Mouse (Mus musculus) spleen, postnatal 10 days (tissue): ENCODE results near the gene R3hcc1l.

ENCODE experiments used
- DNase-seq, 2 experiments: peaks; one replicate each; pipeline ENCODE4 v3.0.0; 2021 to 2022; ENCODE audit warnings: low spot score in 2 of 2

Gene R3hcc1l

DNA sequence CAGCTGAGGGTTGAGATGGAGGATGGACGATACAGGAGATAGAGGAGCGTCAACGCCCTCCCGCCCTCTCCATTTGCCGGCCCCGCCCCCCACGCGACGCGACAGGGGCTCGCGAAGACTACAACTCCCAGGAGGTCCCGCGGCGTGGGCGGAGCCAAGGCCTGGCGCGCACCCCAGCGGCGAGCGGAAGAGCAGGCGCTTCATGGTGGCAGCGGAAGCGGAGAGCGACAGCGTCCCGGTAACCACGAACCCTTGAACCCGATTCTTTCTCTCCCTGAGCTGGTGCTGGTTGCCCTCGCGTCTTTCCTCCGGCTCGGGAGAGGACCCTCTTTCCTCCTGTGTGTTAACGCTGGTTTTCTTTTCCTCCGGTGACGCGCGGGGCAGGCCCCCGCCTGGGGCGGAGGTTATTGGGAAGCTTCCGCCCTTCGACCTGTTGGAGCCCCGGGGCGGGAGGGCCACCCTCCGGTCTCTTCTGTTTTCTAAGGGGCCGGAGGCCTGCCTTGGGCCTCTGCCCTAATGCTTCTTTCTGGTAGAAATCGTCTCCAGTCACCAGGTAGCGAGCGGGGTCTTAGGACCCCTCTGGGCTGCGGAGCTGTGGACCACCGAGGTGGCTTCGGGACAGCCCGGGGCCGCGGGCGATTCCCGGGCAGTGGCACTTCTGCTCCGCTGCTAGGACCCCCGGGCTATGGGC, at the start of gene R3hcc1l:
Gene R3hcc1l (plus strand): TSS at position 140 of the 691 bp plus-strand sequence.
- DNase-seq, result peak; percentile 97 to 99

DNA sequence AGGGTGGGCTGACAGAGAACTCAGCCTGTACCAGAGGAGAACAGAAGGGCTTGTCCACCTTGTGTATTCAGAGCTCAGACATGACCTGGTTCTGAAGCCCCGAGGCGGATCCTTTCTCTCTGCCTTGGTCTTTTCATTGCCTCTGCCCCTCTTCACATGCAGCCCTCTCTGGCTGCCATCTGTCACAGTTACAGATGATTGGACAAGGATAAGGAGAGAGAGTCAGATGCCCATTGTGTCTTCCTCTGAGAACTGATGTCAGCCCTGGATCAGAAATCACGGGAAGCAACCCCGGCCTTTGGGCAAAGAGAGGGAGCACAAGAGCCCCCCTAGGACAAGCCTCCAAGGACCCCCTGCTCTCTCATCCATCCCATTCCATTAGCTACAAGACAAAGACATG, 47.0 kb upstream of the R3hcc1l start:
- no peak for DNase-seq

DNA sequence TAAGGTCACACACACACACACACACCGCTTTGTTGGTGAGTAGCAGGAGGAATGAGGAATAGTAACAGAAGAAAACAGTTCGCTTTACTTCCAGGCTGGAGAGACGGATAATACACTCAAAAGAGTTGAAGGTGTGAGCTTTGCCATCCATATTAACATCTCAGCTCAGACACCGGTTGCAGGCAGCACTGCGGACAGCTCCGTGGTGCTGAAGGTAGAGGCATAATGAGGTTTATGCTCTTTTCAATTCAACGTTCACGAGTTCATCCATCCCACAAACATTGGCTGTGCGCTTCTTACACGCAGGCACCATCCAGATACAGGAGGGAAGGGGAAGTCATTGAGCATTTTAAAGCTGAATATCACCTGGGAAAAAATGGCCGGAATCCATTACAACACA, 45.7 kb upstream of the R3hcc1l start:
- DNase-seq, result no peak

DNA sequence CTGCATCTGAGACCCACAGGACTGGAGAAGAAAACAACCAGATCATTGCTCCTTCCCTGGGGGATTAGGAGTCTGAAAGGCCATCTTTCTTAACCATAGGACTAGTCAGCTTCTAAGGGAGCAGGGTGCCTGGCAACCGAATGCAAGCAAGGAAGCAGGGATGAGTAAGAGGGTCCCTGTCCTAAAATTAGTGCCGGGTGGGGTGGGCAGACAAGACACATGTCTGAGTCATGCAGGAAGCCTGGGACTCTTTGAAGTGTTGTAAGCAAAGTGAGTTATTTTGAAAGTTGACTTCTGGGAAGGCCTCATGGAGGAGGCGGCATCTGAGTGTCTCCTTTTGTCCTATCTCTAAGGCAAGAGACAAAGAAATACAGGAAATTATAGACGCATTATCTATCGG, 40.8 kb upstream of the R3hcc1l start:
- no peak for DNase-seq

DNA sequence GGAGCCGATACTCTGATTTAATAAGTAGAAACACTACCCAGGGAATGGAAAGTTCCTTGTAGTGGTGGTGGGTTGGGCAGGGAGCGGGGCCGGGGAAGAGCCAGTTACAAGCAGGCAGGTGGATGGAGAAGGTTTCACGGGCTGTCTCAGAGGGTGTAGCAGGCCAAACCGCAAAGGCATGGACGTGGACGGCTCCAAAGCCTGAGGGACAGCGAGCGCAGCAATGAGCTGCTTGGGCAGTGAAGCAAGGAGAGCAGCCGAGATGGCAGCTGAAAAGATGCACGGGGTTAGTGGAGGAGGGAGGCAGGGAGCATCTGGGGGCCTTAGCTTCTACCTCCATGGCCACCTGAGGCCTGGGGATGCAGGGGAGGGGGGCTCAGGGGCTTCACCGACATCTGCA, 40.3 kb upstream of the R3hcc1l start:
- no peak for DNase-seq

DNA sequence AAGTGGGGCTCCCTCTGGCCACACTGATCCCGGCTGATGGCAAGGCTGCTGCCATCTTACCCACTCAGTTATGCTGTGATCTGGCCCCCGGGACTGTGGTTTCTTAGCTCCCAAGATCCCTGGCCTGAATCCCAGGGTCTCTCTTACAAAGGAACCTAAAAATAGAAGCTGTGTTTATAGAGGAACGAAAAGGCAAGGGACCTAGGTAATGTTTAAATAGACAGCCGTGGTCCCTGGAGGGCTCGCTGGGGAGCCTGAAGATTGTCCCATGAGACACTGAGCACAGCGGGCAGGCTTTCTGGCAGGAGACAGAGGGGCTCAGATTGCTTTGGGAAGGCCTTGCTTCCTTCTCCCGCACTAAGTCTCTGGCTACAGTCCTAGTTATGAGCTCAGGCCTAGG, 33.1 kb upstream of the R3hcc1l start:
- no peak for DNase-seq

DNA sequence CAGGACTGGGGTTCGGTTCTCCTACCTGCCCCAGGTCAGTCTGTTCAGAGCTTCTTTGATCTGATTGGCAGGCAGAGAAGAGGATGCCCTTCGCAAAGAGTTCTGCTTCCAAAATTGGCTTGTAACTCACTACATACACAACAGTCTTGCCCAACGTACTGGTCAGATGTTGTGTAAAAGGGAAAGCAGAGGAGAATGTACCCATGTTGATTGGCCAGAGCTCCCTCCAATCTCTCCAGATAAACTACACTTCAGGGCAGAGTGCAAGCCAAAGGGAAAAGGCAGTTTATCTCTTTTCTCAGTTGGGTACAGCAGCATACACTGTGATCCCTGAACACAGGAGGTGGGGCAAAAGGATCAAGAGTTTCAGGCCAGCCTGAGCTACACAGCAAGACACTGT, 31.3 kb upstream of the R3hcc1l start:
- no peak for DNase-seq

DNA sequence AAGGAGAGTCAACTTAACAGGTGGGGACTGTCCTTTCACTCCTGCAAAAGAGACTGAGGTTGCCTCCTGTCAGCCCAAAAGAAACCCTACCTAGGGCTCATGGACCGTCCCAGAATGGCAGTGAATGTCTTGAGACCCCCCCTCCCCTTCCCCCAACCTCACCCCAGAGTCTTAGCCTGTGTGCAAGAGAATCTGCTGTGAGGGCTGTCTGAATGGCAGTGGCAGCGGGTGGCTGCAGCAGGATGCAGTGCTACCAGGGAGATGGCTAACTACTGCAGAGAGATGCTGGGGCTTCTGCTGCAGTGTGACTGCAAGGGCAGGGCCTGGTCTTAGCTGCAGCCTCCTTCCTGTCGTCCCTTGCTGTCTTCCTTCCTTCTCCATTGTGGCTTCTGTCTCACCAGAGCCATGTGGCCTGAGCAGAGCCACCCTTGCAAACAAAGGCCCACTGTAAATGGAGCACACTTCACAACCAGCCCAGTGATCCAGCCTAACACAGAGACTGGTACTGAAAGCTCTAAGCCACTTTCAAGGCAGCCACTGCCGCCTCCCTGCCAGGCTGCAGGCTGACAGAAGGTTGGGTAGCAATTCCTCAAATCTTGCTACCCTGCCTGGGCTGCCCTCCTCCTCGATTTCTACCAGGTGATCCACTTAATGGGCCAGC, 25.2 kb upstream of the R3hcc1l start:
- DNase-seq, result no peak

DNA sequence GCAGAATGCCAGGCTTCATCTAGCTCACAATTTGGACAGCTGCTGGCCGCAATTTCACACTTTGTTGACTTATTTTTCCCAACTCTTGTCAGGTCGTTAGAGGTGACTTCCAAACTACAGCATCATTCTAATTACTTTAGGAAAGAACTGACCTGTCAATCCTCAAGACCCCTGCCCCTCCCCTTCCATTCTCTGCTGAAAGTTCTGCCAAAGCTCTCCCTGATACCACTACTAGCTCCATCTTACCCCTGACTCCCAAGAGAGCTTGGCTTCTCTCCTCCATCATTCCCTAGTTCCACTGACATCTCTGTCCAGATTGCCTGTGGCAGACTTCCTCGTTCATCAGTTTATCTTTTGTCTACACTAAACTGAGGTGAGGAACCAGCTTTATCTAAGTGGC, 14.4 kb upstream of the R3hcc1l start:
- no peak for DNase-seq

DNA sequence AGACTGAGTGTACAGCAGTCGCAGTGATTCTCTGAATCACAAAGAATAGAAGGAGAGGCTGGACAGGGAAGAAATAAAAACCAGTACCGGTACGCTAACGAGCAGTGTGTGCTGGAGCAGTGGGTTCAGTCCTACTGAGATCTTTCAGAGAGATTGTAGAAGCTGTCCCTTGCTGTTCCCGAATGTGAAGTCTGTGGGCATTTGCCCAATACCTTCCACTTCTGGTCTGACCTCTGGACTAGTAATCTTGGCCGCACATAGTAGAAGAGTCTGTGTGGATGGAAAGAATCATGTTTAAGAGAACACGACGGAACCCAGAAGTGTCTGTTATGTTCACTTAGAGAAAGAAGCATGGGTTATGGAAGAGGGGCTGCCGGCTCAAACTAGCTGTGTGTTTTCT, 8.9 kb upstream of the R3hcc1l start:
- DNase-seq, result no peak

DNA sequence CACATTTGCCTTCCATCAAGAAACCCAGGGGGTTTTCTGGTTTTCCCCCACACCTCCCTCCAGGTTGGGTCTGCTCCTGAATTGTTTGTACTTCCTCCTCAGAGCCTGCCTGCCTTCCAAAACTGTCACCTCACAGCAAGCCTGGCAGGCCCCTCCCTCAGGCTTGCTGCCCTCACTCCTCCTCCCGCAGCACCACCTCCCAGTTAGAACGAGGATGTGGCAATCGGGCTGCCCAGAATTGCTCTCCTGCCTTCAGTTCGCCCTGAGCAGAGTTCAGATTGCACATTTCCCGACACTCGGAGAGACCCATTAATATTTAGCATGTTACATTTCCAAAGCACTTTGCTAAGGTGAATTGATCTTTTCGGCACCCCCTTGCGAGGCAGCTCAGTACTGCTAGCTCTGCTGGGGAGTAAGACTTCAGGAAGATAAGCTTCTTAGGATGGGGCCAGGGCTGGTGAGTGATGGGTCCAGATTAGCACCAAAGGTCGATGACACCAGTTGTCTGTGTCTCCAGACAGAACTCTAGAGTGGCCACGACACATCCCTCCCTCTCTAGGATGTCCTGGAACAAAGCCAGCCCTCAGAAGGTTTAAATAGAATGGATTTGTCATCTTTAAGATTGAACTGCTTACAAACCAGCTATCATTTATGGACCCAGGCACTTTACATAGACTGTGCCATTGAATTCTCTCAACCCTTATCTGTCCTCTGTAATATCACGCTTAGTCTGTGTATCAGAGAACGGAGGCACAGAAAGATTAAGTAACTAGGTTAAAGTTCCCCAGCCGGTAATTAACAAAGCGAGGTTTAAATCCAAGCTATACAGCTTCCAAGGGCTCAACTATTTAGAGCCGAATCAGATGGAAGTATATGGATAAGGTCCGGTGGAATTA, 8.0 kb upstream of the R3hcc1l start:
- DNase-seq, result no peak

DNA sequence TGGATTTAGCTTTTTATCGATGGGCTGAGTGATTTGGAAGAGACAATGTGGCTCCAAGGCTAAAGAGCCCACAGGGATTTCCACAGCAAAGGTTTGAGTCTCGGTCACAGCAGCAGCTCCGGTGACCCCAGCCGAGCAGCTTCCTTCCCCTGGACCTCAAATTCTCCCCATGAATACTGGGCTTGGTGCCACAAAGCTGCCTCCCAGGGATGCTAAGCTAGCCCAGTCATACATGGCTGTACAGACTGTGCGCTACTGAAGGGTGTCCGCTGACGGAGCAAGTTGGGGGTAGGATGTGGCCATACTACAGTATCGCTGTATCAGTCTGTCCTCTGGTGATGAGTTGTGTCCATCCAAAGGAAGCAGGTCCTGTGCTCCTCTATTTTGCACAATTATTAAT, 2.9 kb upstream of the R3hcc1l start:
- no peak for DNase-seq

DNA sequence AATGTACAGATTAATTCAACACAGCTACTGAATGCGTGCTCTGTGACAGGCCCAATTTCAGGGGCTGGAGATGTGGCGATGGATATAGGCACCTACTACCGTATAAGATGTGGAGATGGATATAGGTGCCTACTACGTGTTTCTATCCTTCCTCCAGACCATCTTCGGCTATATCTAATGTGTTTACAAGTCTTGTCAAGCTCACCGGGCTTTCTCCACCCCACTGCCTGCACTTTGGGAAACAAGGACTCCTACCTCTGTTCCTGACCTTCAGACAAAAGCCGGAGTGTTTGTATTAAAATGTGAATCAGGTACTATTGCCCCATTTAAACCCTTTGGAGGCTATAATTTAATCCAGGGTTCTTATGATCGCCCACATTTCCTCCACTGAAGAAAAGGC, 2.4 kb upstream of the R3hcc1l start:
- no peak for DNase-seq

DNA sequence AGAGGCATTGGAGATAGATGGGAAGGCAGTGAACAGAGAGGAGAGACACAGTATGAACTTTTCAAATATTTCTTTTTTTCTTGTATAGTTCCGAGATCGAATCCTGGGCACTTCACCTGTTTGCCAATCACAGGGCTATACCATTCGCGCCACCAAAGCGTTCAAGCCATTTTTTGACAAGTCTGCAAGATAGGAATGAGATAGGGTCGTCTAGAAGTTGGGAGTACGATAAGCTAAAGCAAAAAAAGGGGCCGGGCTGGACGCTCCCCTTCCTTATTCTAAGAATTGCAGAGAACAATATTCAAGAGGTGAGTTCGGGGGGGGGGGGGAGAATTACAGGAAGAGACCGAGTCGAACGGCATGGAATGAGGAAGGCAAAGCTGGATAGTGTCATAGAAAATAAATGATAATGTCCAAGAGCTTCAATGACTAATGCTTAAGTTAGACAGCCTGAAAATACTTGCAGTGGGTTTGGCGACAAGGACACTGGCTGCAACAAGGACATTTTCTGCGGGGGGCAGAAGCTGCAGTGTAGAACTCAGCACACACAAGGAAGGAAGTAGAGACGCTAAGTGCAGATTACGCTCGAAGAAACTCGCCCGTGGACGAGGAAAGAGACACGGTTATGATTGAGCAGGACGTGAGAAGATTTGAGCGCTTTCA, 471 bp upstream of the R3hcc1l start:
- no peak for DNase-seq

DNA sequence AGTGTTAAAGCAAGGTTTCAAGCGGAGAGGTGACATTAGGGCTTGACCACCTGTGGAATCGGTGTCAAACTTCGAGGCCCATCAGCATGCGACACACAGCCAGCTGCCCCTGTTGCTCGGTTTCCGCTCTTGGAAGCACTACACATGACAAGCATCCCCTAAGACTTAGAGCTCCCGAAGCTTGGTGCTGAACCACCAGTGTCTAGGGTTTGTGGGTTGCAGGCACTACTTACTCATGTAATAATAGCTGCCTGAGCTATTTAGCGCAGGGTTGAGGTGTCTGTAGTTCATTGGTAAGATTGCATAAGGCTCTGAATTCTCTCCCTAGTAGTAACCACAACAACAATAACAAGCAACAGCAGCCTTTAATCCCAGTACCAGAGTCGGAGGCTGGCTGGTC, 1.2 kb downstream of the R3hcc1l start:
- peak in 1 of 2 experiments; percentile 26 for DNase-seq

DNA sequence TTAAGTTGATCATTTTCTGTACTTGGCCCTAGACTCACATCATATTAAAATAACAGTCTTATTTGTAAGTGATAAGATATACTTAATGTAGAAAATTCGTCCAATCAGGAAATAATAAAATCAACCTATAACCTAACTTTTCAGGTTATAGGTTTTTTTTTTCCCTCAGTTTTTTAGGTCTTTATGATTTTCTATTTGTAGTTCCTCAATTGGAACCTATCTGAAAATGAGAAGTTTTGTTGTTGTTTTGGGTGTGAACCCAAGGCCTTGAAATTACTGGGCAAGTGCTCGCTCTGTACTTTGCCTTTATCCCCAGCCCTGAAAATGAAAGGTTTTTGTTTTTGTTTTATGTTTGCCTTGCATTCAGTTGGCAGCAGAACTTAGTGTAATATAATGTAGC, 6.1 kb downstream of the R3hcc1l start:
- DNase-seq, result no peak

DNA sequence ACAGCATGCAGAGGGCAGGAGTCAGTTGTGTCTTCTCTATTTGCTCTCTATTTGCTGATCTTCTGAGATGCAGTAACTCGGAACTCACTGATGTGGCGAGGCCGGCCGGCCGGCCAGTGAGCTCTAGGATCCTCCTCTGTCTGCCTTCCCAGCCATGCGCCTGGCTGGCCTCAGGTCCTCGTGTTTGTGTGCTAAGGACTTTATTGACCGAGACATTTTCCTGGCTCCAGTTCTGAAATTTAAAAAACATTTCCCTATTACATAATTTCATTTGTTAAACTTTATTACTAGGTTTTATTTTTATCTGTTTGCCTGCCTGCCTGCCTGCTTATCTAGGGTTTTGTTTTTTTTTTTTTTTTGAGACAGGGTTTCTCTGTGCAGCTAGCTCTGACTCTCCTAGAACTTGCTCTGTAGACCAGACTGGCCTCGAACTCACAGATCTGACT, 11.5 kb downstream of the R3hcc1l start:
- DNase-seq, result no peak

DNA sequence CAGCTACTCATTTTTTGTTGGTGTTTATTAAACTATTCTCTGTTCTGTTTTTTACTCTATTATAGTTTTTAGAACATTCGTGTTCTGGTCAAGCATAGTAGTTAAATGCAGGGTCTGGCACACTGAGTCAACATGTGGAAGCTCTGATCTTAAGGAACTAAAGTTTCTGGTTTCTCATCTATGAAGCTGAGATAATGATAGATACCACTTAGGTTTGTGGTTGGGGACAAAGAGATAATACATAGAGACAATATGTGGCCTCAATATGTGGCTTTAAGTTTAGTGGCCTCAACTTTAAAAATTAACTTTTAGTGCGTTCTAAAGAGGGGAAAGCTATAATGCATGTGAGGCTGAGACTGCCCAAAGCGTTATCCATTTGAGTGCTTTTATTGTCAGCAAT, 15.9 kb downstream of the R3hcc1l start:
- DNase-seq, result no peak

DNA sequence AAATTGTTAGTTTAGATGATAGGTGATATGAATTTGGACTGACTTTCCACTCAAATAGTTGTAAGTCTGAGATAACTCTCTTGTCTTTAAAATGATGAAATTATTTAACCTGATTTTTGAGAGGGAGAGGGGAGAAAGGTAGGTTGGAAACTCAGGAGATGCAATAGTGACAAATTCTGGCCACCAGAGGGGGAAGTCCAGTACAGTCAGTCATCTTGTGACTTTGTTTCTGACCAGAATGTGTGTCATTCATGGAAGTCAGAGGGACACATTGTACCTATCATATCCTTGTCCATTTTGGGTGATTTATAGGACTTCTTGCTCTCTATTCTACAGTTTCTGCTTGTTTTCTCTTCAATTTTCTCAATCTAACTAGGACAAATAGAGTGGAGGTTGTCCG, 19.0 kb downstream of the R3hcc1l start:
- no peak for DNase-seq

DNA sequence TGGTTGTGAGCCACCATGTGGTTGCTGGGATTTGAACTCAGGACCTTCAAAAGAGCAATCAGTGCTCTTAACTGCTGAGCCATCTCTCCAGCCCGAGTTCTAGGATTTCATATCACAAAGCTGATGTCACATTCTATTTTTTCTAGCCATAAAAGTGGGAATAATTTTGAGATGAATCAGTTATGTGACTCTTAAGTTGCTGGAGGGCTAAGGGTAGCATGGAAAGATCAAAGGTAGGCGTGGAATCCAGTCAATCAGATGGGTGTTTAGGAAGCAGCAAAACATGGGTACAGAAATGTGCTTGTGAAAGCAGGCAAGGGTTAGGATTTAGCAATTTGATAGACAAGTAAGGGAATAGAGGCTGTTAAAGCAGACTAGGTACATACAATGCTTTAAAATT, 20.4 kb downstream of the R3hcc1l start:
- DNase-seq, result no peak

DNA sequence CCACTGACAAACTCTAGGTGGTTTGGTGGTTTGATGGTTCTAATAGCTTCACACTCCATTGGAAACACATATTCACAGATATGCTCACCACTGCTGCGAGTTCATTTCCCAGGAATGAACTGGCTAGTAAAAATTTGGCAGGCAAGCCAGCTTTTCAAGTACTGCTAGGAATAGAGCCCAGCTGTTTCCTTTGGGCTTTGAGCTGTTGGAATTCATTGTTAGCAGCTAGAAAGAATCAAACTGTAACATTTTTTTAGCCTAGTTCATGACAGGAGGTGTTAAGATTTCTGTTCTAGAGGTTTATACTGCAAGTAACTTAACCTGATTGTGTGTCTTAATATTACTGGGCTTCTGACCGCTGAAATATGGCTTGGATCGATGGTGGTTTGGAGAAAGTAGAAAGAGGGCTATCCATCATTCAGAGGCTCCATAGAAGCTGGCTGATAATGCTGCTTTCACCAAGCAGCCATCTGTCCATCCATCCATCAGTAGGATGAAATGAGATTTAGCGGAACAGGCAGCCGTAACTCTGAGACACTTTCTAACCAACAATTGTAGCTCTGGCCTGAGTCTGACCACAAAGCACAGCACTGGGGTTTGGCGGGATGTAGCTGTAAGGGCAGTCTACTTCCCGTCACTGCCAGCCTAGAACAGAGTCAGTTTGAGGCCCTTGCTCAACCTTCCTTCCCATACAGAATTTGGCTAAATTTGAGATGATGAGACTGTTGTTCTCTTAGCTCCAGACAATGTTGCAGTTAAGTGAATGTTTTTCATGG, 21.0 kb downstream of the R3hcc1l start:
- DNase-seq, result no peak
